In the genomic region with DNA sequence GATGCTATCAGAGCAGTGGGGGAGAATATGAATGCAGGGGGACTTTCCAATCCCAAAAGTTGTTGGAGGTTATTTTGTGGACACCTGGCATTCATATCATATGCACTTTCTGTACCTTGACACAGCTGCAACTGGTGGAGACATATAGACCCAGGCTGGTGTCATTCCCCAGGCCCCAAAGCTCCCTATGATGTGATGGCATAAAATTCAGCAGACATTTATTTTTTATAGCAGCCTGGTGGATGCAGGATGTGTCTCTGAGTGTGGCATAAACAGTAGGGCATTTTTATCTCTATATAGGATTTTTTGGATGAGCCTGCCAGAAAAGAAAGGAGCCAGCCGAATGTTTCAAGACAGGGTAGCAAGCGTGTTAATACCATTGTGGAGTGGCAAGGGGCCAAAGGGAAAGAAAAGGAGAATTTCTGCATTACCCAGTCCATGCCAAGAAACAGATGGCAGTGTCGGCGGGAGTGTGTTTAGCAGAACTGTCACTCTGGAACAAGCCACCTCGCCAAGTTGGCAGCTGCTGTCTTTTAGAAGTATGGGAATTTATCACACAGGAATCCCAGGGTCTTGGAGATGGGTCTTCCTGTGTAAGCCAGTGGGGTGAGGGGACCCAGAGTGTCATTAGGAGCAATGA, we compare ENCODE assay signal across 9 mouse cellular contexts.
DNase-seq lines count a peak whose midpoint lies in the region; ATAC-seq and TF ChIP-seq lines count a peak whose summit lies in the region.
"Had no signal": no experiment of that assay in that cellular context is flagged by ENCODE, and none has a peak within 500 bp of the region (broad histone marks: within the 10 kb centered on the region; RNA-seq: fewer than 3 reads in every experiment).

No protein-coding gene starts in this region.

- no peak for DNase-seq in forebrain, embryonic 10.5 days (ENCODE audit: extremely low spot score, low spot score)
- DNase-seq in cerebellum, adult 2 months: peak; percentile 92 to 98
- peak; percentile 91 to 95 for DNase-seq in layer of hippocampus, adult 18-20 months (ENCODE audit: low spot score in 2 of 2)
- DNase-seq in lung, postnatal 4 days: peak; percentile 24 to 50
- no peak for DNase-seq in spleen, postnatal 36 days (ENCODE audit: low spot score in 2 of 2)
- no peak for DNase-seq in heart, adult 18-20 months
- no peak for DNase-seq in adrenal gland, postnatal 4 days (ENCODE audit: low spot score in 2 of 2)
- DNase-seq: liver, postnatal 0 days had no signal

- TF ChIP-seq CTCF in cerebellum, adult 2 months (IDR thresholded peaks at IDR 0.05; ENCODE audit: borderline replicate concordance, insufficient read depth, low read depth, low read length): no peak

- no peaks in the 10 kb centered on the region for H3K9me3 ChIP-seq in forebrain, embryonic 15.5 days
- H3K9me3 ChIP-seq in forebrain, embryonic 10.5 days: no peaks in the 10 kb centered on the region

- no peak overlapping the region for H3K4me3 ChIP-seq in forebrain, embryonic 15.5 days
- H3K4me3 ChIP-seq in forebrain, embryonic 10.5 days: no peak overlapping the region
- no peak overlapping the region for H3K4me3 ChIP-seq in cerebellum, adult 2 months (replicated peaks; ENCODE audit: insufficient read depth, low read depth, low read length)

- no peak overlapping the region for H3K9ac ChIP-seq in forebrain, embryonic 15.5 days (replicated peaks)
- H3K9ac ChIP-seq: liver, postnatal 0 days had no signal

- no peaks in the 10 kb centered on the region for H3K36me3 ChIP-seq in forebrain, embryonic 15.5 days
- H3K36me3 ChIP-seq in forebrain, embryonic 10.5 days (replicated peaks): no peaks in the 10 kb centered on the region

- peaks cover 15% of the 10 kb centered on the region for H3K4me1 ChIP-seq in forebrain, embryonic 15.5 days
- H3K4me1 ChIP-seq in forebrain, embryonic 10.5 days: no peaks in the 10 kb centered on the region
- peaks cover 16% of the 10 kb centered on the region for H3K4me1 ChIP-seq in cerebellum, adult 2 months (ENCODE audit: control insufficient read depth, insufficient read depth, low read length)

- ATAC-seq in forebrain, embryonic 15.5 days (replicated peaks): peak; percentile 98
- ATAC-seq: liver, postnatal 0 days had no signal

- TF ChIP-seq POLR2A in cerebellum, adult 2 months (IDR thresholded peaks at IDR 0.05; ENCODE audit: borderline replicate concordance, insufficient read depth, low read length): no peak

- no peak overlapping the region for H3K4me2 ChIP-seq in forebrain, embryonic 15.5 days (replicated peaks)

- no peaks in the 10 kb centered on the region for H3K27me3 ChIP-seq in forebrain, embryonic 15.5 days
- H3K27me3 ChIP-seq in forebrain, embryonic 10.5 days (ENCODE audit: poor library complexity, severe bottlenecking): no peaks in the 10 kb centered on the region
- H3K27me3 ChIP-seq in cerebellum, adult 2 months (ENCODE audit: control insufficient read depth, insufficient read depth, low read length): no peaks in the 10 kb centered on the region; the same call in 1 of the 2 replicates

- 23% methylated on average over 5 of the region's 5 CpGs for WGBS in forebrain, embryonic 15.5 days
- WGBS in forebrain, embryonic 10.5 days: 83% methylated on average over 5 of the region's 5 CpGs
- 7% methylated on average over 5 of the region's 5 CpGs for WGBS in cerebellum, adult 2 months

- no peak overlapping the region for H3K27ac ChIP-seq in forebrain, embryonic 15.5 days (replicated peaks)
- H3K27ac ChIP-seq in forebrain, embryonic 10.5 days: no peak overlapping the region
- H3K27ac ChIP-seq in cerebellum, adult 2 months (ENCODE audit: insufficient read depth, low read length): no peak overlapping the region

Comparison
In these comparisons a context has a peak if more than half of its experiments do, and no peak if none do; other contexts are left out.
1. DNase-seq: peak in cerebellum, adult 2 months (2 of 2), layer of hippocampus, adult 18-20 months (2 of 2) and lung, postnatal 4 days (2 of 2); none in forebrain, embryonic 10.5 days (single experiment), spleen, postnatal 36 days (0 of 2), heart, adult 18-20 months (0 of 2) and adrenal gland, postnatal 4 days (0 of 2).